Mouse (Mus musculus) small intestine, adult 2 months (tissue): ENCODE data around the gene Shroom1. TPM values are rescaled to one million over a fixed set of nuclear protein-coding genes. Genes with fewer than 3 reads are reported as not detected.

Source experiments
- H3K27ac ChIP-seq: fragments of 200-500 bp; 2 replicates; pipeline ENCODE4 v1.5.1; 2012; ENCODE audit warnings: low read depth, low read length, control low read depth, inconsistent platforms; ENCODE audit not compliant: insufficient read depth
- H3K27me3 ChIP-seq: fragments of 200-500 bp; 2 replicates; pipeline ENCODE4 v1.6.1; 2012; ENCODE audit warnings: mild to moderate bottlenecking, moderate library complexity, low read length, inconsistent platforms; ENCODE audit not compliant: control insufficient read depth, insufficient read depth
- H3K36me3 ChIP-seq: fragments of 200-500 bp; 2 replicates; pipeline ENCODE4 v1.6.1; 2012; ENCODE audit warnings: mild to moderate bottlenecking, low read length, control low read depth, inconsistent platforms; ENCODE audit not compliant: control insufficient read depth, insufficient read depth
- H3K4me1 ChIP-seq: fragments of 200-500 bp; 2 replicates; pipeline ENCODE4 v1.6.1; 2012; ENCODE audit warnings: low read length, inconsistent platforms, mixed read lengths; ENCODE audit not compliant: control insufficient read depth, insufficient read depth, insufficient read length
- H3K4me3 ChIP-seq: fragments of 200-500 bp; 2 replicates; pipeline ENCODE4 v1.5.1; 2012; ENCODE audit warnings: low read depth, mild to moderate bottlenecking, control low read depth, inconsistent platforms, low read length, moderate library complexity
- CTCF ChIP-seq: fragments of 200-500 bp; IDR thresholded peaks from 2 replicates; pipeline ENCODE4 v1.5.1; 2012; ENCODE audit warnings: low read depth, mild to moderate bottlenecking, control low read depth, inconsistent platforms, low read length, moderate library complexity, mixed read lengths; ENCODE audit not compliant: insufficient replicate concordance, insufficient read length; ENCODE audit errors: extremely low read depth
- POLR2A ChIP-seq: fragments of 200-500 bp; IDR thresholded peaks from 2 replicates; pipeline ENCODE4 v1.6.1; 2012; ENCODE audit warnings: low read depth, mild to moderate bottlenecking, control low read depth, inconsistent platforms, low read length, moderate library complexity
- WGBS: fragments of 180-500 bp; shearing (Covaris S2); methylation state at CpG from one replicate; pipeline ENCODE4 v1.1.7; 2018; 5-methylcytosine and 5-hydroxymethylcytosine counted together
- polyA plus RNA-seq: library from polyadenylated mRNA; depleted of rRNA; stranded (reverse); fragments of >200 nt; gene quantifications from 2 replicates; pipeline ENCODE4 v1.2.3, GENCODE M21; 2012; rRNA removed

Shroom1 gene
- 2.6 and 3.0 TPM in 2 replicates for polyA plus RNA-seq

GRCm38 (mm10) chr11:53456474-53457371 lies at the start of gene Shroom1, which contains the start of gene Gm10447:
TSS of gene Shroom1 (plus strand) at chr11:53457205.
TSS of gene Gm10447 (minus strand) at chr11:53457110.
- H3K36me3 ChIP-seq, result no peaks in the 10 kb centered on the region
- peak within 1 kb of the TSS; percentile 23; the same call in 1 of the 2 replicates for H3K27ac ChIP-seq
- H3K4me3 ChIP-seq, result peak within 1 kb of the TSS; percentile 68
- peaks cover 8% of the 10 kb centered on the region; the same call in 1 of the 2 replicates for H3K4me1 ChIP-seq
- TF ChIP-seq CTCF, result no peak; the same call in 1 of the 2 replicates
- peak; percentile 49; the same call in 1 of the 2 replicates for TF ChIP-seq POLR2A
- WGBS, result 3% methylated on average over 42 of the region's 42 CpGs
- no peaks in the 10 kb centered on the region for H3K27me3 ChIP-seq

GRCm38 (mm10) chr11:53411738-53412137 lies 45.3 kb upstream of the Shroom1 start:
- no peaks in the 10 kb centered on the region for H3K27me3 ChIP-seq
- TF ChIP-seq CTCF (no peak), POLR2A (no peak)
- H3K36me3 ChIP-seq, result peaks cover 69% of the 10 kb centered on the region
- H3K4me1 ChIP-seq, result no peaks in the 10 kb centered on the region
- H3K4me3 ChIP-seq, result no peak overlapping the region
- no peak overlapping the region for H3K27ac ChIP-seq

- WGBS, result 89% methylated on average over 4 of the region's 4 CpGs
- Histone ChIP-seq H3K4me1 (peaks cover 4% of the 10 kb centered on the region), H3K27ac (no peak overlapping the region)
Measured at GRCm38 (mm10) chr11:53413871-53414270, 43.1 kb upstream of the Shroom1 start.

GRCm38 (mm10) chr11:53418048-53418447 lies 39.0 kb upstream of the Shroom1 start:
- H3K4me3 ChIP-seq, result no peak overlapping the region
- peaks cover 40% of the 10 kb centered on the region for H3K36me3 ChIP-seq
- peak overlapping the region; percentile 92 for H3K27ac ChIP-seq
- TF ChIP-seq CTCF (no peak), POLR2A (no peak)
- peaks cover 4% of the 10 kb centered on the region for H3K4me1 ChIP-seq
- H3K27me3 ChIP-seq, result no peaks in the 10 kb centered on the region

More at GRCm38 (mm10) chr11:53413871-53414270, 43.1 kb upstream of the Shroom1 start:
- TF ChIP-seq CTCF (no peak), POLR2A (no peak)
- H3K4me3 ChIP-seq, result no peak overlapping the region
- H3K27me3 ChIP-seq, result no peaks in the 10 kb centered on the region
- H3K36me3 ChIP-seq, result peaks cover 60% of the 10 kb centered on the region

GRCm38 (mm10) chr11:53423036-53423435 lies 34.0 kb upstream of the Shroom1 start, which contains the start of gene Leap2:
TSS of gene Leap2 (minus strand) at chr11:53423170.
- Histone ChIP-seq H3K4me1 (peaks cover 23% of the 10 kb centered on the region; the same call in 1 of the 2 replicates), H3K36me3 (peaks cover 16% of the 10 kb centered on the region), H3K27ac (peak within 1 kb of the TSS; percentile 86), H3K4me3 (peak within 1 kb of the TSS; percentile 52), H3K27me3 (no peaks in the 10 kb centered on the region)
- no peak for TF ChIP-seq POLR2A
- peak; percentile 33; the same call in 1 of the 2 replicates for TF ChIP-seq CTCF
- 27% methylated on average over 4 of the region's 4 CpGs for WGBS

GRCm38 (mm10) chr11:53424826-53425225 lies 32.2 kb upstream of the Shroom1 start:
- H3K4me1 ChIP-seq, result peaks cover 34% of the 10 kb centered on the region
- H3K36me3 ChIP-seq, result peaks cover 20% of the 10 kb centered on the region
- no peak for TF ChIP-seq POLR2A
- H3K27me3 ChIP-seq, result no peaks in the 10 kb centered on the region
- H3K4me3 ChIP-seq, result no peak overlapping the region
- 62% methylated on average over 2 of the region's 2 CpGs for WGBS
- H3K27ac ChIP-seq, result no peak overlapping the region

GRCm38 (mm10) chr11:53425251-53425650 lies 31.8 kb upstream of the Shroom1 start:
- H3K27ac ChIP-seq, result peak overlapping the region; percentile 57
- 57% methylated on average over 3 of the region's 3 CpGs for WGBS
- TF ChIP-seq CTCF (no peak), POLR2A (no peak)
- H3K4me1 ChIP-seq, result peaks cover 34% of the 10 kb centered on the region
- H3K4me3 ChIP-seq, result no peak overlapping the region
- no peaks in the 10 kb centered on the region for H3K27me3 ChIP-seq
- peaks cover 20% of the 10 kb centered on the region for H3K36me3 ChIP-seq
